Mouse (Mus musculus): ENCODE measurements around the gene Ttll1. TPM values are rescaled to one million over a fixed set of nuclear protein-coding genes. Genes with fewer than 3 reads are reported as not detected.
"Not testable (repeated sequence)": the region's sequence is repeated elsewhere in the genome, so short reads cannot be mapped to it uniquely, and the experiment has no call there.

Gene Ttll1
- polyA plus RNA-seq, 1 experiment = 4.3 TPM

GRCm38 (mm10) chr15:83526424-83527091 is 15.9 kb upstream of the Ttll1 start, which contains the start of gene Bik:
Gene Bik, plus strand, starts transcription at chr15:83526862.
- no peak for DNase-seq (ENCODE audit: low read depth, low spot score)
- WGBS = under 1% methylated on average over 45 of the region's 45 CpGs

GRCm38 (mm10) chr15:83524333-83524729 is 13.6 kb upstream of the Ttll1 start:
- no peak for DNase-seq (ENCODE audit: low read depth, low spot score)
- WGBS = 82% methylated on average over 3 of the region's 3 CpGs

GRCm38 (mm10) chr15:83523638-83524332 is 13.1 kb upstream of the Ttll1 start:
- 77% methylated on average over 14 of the region's 14 CpGs for WGBS

GRCm38 (mm10) chr15:83523196-83523595 is 12.5 kb upstream of the Ttll1 start:
- WGBS = 74% methylated on average over 7 of the region's 7 CpGs
- no peak for DNase-seq (ENCODE audit: low read depth, low spot score)

More at GRCm38 (mm10) chr15:83523638-83524332, 13.1 kb upstream of the Ttll1 start:
- DNase-seq (ENCODE audit: low read depth, low spot score) = no peak

- DNase-seq (ENCODE audit: low read depth, low spot score) = no peak
- WGBS = 80% methylated on average over 6 of the region's 6 CpGs
Measured at GRCm38 (mm10) chr15:83520861-83521382, 10.2 kb upstream of the Ttll1 start.

DNA sequence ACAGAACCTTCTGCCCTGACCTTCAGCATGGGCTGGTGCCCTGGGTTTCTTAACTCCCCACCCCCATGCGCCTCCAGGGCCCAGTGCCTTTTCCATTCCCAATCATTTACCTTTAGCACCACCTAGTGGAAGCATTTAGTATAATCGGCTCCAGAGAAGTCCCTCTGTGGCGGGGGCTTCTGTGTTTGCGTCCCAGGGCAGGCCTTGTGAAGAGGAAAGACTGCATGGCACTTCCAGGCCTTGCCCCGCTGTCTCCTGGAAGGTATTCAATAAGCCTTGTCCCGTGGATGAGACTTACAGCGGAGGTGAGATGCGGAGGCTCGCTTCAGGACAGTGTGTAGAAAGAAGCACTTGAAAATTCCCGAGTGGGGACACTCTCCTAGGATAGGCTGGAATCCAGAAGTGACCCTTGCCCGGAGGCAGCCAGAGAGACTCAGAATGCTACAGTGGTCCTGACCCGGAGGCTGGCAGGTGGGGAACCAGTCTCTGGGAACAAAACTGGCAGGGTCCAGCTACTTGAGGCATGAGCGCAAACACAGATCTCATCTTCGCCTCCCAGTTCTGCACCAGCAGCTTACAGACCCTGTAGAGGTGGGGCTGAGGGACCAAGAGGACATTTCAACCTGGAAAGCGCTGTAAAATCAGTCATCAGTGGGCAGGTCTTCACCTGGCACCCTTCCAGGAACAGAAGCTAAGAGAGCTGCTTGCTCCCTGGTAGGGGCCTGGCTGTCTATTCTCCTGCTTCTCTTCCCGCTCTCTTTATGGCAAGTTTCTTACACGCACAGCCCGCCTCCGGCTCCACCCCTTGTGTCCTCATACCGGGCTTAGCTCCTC is 7.7 kb upstream of the Ttll1 start:
- DNase-seq (ENCODE audit: low read depth, low spot score) = no peak
- 20% methylated on average over 20 of the region's 20 CpGs for WGBS

DNA sequence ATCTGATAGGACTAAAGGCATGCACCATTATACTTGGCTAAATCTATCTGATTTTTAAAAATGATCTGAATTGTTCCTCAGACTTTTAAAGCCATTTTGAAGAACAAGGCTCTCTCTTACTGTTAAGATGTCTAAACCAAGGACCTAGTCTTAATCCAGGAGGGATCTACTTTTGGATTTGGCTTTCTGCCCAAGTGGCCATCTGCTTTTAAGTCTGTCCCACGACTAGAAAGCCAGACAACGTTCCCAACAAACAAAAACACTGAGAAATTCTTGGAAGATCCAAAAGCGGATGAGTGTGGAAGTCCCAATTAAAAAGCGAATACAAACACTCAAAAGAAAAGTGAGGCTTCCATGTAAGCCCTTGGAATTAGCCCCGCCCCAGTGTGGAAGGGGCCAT is 4.3 kb upstream of the Ttll1 start:
- no peak for DNase-seq (ENCODE audit: low read depth, low spot score)
- WGBS = 57% methylated on average over 5 of the region's 5 CpGs

DNA sequence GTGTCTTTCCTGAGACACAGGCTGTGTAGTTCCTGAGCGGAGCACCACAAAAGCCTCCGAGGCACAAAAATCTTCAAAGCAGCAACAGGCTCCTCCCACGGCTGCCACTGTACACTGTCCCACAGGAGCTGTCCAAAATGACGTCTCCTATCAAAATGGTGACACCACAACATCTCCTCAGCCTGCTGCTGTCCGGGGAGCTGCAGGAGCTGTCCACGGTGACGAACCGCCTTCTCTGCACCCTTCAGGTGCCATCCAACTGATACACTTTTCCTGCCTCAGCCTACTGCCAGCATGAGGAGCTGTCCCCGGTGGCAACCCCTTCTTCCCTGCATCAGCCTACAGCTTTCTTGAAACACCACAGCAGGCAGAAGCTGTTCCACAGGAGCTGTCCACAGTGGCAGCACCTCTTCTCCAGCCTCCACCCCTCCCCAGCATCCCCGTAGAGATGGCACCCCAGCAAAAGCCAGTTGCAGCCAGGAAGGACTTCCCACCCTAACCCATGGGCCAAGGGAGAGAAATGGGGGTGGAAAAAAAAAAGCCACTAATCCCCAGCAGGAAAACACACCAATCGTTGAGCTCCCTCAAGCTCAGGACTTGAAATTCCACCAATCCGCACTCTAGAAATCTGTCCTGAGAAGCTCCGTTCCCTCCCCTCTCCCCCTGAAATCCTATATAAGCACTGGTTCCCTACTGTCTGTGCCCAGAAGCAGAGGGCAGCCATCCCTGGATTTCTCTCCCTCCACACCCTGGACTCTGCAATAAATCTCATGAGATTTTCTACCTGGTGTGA is 2.0 kb upstream of the Ttll1 start:
- no peak for DNase-seq (ENCODE audit: low read depth, low spot score)
- 62% methylated on average over 13 of the region's 13 CpGs for WGBS

DNA sequence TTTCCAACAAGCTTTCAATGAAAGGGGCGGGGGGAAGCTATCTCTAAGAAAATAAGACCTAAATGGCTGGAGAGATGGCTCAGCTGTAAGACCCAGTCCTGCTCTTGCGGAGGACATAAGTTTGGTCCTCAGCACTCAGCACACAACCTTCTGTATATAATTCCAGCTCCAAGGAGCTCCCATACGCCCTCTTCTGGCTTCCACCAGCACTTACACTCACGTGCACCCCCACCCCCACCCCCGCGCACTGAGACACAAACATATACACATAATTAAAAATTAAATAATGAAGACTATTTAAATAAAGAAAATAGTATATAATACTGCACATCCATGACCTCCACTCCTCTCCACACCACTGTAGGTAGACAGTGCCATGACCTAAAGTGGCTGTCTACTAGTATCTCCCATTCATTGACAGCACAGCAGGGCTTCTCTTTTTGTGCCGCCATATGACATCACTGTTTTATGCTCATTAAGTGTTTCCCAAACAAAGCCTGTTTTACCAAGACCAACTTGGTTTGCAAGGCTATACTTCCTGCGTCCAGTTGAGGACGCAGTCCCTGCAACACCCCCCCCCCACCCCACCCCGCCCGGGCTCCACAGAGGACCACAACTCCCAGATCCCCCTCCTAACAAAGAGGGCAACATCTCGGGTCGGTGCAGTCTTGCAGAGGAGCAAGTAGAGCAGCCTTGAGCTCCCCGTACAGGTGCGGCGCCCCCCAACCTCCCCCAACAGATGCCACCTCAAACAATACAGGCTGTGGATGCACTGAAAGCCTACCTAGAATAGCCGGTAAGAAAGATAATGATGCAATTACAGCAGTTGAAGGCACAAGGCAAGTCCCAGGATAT is 516 bp downstream of the Ttll1 start:
- WGBS = 27% methylated on average over 17 of the region's 17 CpGs
- no peak for DNase-seq (ENCODE audit: low read depth, low spot score)

- DNase-seq (ENCODE audit: low read depth, low spot score) = not testable (repeated sequence)
- 72% methylated on average over 6 of the region's 6 CpGs for WGBS
Measured at GRCm38 (mm10) chr15:83501483-83501882, 9.2 kb downstream of the Ttll1 start.

GRCm38 (mm10) chr15:83500352-83500751 is 10.3 kb downstream of the Ttll1 start:
- 55% methylated on average over 3 of the region's 3 CpGs for WGBS
- DNase-seq (ENCODE audit: low read depth, low spot score) = no peak

DNA sequence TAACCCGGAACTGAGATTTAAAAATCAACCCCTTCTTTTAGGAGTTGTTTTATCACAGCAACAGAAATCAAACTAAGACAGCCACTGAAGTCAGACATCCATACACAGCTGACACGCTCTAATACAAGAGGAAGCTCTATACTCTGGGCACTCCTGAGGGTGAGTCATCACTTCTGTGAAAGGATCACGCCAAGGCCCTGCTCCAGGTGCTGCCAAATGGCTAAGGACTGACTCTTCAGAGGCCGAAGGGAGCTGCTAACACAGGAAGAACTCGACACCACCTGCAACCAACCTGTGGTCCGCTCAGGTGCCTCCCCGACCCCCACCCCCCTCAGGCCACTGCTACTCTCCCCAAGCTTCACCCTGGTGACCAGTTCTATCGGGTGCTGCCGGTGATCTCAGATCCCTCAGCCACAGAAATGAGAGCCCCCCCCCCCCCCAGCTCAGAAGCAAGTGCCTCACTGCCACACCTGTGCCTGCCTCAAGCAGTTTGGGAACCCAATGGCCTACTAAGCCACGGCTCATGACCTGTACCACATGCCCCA is 11.4 kb downstream of the Ttll1 start:
- WGBS = 60% methylated on average over 10 of the region's 10 CpGs
- no peak for DNase-seq (ENCODE audit: low read depth, low spot score)

DNA sequence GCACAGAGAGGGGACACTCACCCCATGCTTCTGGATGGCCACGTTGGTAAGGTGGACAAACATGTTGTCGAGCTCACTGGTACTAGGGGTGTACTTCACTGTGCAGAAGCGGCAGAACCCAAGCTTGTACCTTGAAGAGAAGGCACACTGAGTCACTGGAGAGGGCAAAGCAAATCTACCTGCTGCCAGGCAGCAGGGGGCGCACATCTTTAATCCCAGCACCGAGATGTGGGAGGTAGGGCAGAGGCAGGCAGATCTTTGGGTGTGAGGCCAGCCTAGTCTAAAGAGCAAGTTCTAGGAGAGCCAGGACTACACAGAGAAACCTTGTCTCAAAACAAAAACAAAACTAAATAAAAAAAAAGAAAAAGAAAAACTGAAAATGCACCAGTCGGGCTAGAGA is 13.4 kb downstream of the Ttll1 start:
- no peak for DNase-seq (ENCODE audit: low read depth, low spot score)
- 89% methylated on average over 6 of the region's 6 CpGs for WGBS

DNA sequence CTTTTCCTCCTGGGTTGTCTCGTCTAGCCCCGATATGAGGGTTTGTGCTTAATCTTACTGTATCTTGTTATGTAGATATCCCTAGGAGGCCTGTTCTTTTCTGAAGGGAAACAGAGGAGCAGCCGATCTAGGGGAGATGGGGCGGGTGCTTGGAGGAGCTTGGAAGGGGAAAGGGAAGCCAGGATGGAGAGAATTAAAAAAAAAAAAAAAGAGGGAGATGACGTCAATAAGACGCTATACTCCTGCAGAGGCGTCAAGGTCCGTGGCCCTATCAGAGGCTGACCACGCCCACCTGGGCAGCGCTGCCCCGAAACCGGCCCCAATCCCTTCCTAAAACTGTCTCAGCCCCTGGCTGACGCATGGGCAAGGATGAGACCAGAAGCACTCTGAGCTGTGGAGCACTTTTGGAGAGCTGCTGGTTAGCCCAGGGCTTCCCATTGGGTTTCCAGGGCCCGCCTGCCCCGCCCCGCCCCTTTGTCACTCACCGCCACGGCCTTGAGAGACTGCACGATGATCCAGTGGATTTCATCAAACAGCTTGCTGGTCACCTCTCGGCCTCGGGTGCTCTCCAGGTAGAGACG is 14.8 kb downstream of the Ttll1 start:
- DNase-seq (ENCODE audit: low read depth, low spot score) = no peak
- WGBS = 77% methylated on average over 22 of the region's 22 CpGs

GRCm38 (mm10) chr15:83495195-83495594 is 15.5 kb downstream of the Ttll1 start:
- 86% methylated on average over 3 of the region's 3 CpGs for WGBS
- DNase-seq (ENCODE audit: low read depth, low spot score) = no peak

DNA sequence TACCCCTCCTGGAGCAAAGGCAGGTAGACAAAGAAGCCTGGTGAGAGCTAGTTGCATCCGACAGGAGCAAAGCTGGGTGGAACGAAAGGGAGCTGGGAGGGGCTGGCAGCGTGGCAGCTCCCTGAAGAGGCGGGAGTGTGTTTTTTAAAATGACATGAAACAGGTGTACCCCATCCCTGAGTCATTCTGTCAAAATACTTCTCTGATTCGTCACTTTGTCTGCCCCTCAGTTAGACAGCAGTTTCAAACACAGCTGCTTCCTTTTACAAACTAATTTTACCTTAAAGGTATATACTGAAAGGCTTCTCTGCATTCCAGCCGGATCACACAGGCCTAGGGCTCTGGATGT is 16.1 kb downstream of the Ttll1 start:
- 78% methylated on average over 6 of the region's 6 CpGs for WGBS
- no peak for DNase-seq (ENCODE audit: low read depth, low spot score)

- 77% methylated on average over 7 of the region's 7 CpGs for WGBS
- no peak for DNase-seq (ENCODE audit: low read depth, low spot score)
Measured at GRCm38 (mm10) chr15:83493856-83494571, 16.7 kb downstream of the Ttll1 start.

Data from large intestine, adult 2 months (tissue).